Mouse (Mus musculus): ENCODE results near the gene Egln1.

The Egln1 gene

DNA sequence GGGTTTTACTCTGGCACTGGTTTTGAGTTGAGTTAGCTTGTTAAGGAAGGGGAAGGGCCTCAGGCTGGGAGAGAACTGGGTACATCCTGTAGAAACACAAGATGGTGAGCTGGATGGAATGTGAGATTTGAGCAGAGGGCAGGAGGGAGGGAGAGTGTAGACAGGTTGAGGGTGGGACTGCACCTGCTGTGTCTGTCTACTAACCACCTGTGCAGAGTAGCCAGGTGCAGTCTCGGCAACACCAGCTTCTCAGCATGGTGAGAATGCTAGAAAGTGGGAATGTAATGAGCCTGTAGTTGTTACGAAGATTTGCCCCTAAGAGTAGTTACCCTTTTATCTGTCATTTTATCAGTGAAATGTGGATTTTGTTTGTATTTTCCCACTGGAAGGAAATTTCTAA lies 43.6 kb downstream of the Egln1 start:
- no peak for DNase-seq (ENCODE audit: low spot score)

DNA sequence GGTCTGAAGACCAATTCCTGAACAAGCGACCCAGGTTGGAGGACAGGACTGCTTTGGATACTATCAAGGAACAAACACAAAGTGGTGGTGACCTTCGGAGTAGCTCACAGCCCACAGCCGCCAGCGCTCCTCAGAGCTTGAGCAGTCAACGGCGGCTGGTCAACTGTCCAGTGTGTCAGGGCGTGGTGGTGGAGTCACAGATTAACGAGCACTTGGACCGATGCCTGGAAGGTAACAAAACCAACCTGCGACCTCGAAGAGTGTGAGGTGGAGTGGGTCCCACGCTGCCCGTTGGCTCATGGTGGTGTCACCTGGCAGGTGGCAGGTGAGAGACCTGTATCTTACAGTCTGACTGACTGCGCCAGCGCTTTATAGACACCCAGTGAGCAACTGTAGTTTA lies 45.9 kb downstream of the Egln1 start:
- DNase-seq (ENCODE audit: low spot score), result no peak

DNA sequence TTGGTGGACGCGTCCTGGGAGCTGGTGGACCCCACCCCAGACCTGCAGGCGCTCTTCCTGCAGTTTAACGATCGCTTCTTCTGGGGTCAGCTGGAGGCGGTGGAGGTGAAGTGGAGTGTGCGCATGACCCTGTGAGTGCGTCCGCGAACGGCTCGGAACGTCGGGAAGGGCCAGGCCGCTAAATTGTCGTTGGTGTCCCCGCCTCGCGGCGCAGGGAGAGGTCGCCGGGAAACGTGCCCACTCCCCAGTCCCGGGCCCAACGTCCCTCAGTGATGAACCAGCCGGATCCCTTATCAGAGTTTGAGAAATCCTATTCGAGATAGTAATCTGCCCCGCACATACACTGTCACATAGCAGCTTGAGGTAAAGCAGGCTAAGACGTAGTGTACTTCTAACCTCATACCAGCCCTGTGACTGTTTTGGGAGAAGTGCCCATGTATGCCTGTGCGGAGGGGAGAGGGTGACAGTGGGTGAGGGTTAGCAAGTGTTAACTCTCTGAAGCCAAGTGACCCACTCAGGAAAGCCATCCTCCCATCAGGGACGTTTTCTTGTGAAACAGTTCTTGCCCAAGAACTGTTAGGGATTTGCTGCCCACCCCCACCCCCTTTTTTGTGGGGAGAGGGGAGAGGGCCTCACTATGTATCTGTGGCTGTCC lies 50.7 kb downstream of the Egln1 start:
- DNase-seq (ENCODE audit: low spot score), result peak; percentile 58

DNA sequence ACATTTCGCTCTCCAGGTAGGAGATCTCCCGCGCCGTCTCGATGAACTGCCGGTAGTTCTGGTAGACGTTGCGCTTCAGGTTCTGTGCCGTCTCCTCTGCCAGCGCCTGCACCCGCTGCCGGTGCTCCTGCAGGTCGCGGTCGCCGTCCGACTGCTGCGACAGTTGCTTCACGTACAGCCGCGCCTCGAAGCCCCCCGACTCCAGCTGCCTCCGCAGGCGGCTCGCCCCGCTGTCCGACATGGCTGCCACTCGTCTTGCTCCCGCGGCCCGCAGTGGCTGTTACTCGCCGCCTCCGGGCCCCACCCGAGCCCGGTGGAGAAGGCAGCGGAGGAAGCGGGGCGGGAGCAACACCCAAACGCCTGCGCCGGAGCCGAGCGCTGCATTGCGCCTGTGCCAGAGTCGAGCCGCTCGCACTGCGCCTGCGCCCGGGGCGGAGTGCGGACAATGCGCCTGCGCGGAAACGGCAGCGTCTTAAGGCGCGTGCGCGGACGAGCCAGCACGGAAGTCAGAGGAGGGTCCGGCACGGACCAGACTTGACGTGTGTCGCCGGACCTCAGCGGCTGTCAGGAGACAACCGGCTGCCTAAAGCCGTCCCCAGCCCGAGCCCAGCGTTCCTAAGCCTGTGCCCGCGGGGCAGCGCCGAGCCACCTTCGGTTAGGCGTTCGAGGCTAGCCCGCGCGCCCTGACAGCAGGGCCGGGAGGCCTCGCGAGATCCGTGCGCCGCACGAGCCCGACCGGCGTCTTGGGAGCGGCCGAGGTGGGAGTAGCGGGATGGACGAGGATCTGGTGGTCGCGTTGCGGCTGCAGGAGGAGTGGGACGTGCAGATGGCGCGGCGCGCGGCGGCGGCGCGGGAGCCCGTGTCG lies 51.5 kb downstream of the Egln1 start, which contains the start of the genes Exoc8 and Sprtn:
TSS of gene Exoc8 (minus strand) at position 320 of the 865 bp plus-strand sequence.
TSS of gene Sprtn (plus strand) at position 501 of the 865 bp plus-strand sequence.
- peak; percentile 99 for DNase-seq (ENCODE audit: low spot score)

DNA sequence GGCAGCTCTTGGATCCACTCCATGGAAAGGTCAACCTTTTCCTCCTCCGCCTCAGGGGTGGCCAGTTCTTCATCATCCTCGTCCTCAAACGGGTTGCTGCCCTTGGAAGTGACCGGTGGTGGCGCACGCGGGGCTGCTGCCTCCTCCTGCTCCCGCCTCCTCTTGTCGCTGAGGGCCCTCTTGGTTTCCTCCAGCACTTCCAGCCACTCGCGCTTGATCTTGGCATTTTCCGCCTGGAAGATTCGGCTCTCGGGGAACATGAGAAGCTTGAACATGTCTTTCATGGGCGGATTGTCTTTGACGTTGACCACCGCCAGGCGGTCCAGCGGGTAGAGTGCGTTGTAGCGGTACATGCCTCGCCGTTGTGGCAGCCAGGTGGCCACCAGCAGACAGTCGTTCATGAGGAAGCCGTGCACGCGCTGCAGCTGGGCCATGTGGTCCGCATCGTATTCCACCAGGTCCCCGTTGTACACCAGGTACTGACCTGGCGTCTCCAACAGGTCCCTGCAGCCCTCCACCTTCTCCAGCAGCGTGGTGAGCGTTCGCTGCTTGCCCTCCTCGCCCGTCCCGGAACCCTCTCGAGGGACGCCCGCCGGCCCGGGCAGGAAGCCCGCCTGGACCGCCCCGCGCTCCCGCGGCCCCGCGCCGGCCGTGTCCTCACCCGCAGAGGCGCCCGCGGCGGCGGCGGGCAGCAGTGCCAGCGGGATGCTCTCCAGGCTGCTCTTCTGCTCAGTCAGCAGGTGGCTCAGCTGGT lies 52.3 kb downstream of the Egln1 start:
- peak; percentile 88 for DNase-seq (ENCODE audit: low spot score)

DNA sequence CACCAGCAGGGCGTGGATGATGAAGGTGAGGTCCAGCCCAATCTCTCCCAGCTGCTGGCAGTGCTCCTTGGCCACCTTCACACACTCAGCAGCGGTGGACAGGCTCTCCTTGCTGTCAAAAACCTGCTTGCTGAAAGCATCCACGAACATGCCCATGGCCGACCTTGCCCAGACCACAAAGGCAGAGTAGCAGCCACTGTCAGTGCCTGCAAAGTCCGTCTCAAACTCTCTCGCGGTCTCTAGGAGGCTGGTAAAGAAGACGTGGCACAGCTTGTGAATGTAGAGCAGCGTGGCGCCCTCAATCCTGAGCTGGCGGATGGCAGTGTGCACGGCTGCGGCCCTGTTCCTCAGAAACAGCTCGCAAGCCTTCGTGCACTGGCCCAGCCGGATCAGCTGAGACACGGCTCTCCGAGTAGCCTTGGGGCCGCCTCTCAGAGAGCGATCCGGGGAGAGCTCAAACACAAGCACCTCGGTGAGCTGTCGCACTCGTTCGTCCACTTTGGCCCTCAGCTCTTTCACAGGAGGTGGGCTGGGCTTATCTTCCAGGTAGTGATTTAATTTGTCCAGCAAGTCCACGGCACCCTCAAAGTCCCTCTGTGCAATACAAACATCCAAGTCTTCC lies 53.0 kb downstream of the Egln1 start:
- no peak for DNase-seq (ENCODE audit: low spot score)

DNA sequence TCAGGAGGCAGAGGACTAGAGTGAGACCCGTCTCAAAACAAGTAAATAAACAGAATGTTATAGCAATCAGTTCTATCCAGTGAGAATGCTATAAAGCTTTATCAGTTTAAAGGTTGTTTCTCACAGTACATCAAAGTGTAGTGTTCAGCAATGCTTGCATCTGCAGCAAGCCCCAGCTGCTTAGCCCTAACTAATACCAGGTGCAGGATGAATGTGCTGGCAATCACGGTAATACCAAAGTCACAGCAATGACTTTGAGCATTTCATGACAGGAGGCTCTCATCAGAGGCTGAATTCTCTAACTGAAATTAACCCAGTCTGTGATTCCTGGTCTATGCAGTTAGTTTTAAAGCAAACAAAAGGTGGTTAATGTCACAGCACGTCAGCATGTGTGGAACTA lies 56.5 kb downstream of the Egln1 start:
- DNase-seq (ENCODE audit: low spot score), result no peak

DNA sequence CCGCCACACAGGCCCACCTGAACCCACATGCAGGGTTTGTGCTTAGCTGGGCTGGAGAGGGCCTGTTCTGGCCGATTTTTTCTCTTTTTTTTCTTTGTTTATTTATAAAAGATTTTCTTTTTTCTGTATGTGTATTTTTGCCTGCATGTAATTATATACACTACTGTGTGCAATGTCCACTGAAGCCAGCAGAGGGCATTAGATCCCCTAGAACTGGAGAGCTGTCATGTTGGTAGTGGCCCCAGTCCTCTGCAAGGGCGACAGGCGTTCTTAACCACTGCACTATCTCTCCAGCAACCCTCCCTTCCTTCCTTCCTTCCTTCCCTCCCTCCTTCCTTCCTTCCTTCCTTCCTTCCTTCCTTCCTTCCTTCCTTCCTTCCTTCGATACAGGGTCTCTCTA lies 60.7 kb downstream of the Egln1 start:
- no peak for DNase-seq (ENCODE audit: low spot score)

DNA sequence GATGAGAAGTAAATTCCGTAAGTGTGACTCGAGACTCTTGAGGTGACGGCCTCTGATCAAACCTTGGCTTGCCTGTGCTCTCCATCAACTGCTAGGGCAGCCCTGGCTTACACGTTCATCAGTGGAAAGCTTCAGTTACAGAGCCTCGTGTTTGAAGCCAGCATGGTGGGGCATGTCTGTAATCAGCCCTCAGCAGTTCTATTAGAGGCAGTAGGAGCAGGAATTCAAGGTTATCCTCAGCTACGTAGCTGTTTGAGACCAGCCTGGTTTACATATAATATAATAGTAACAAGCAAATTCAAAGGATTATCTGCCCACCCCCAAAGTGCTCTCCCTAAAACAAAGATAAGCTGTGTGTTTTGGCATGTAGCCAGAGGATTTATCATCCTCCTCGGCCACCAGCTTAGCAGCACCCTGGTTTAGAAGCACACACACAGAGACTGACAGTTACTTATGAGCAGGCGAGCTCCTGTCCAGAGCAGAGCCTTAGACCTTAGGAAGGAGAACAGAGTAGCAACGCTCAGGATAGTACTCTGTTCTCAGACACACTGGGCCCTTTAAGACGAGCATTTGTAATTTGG lies 70.1 kb downstream of the Egln1 start:
- no peak for DNase-seq (ENCODE audit: low spot score)

DNA sequence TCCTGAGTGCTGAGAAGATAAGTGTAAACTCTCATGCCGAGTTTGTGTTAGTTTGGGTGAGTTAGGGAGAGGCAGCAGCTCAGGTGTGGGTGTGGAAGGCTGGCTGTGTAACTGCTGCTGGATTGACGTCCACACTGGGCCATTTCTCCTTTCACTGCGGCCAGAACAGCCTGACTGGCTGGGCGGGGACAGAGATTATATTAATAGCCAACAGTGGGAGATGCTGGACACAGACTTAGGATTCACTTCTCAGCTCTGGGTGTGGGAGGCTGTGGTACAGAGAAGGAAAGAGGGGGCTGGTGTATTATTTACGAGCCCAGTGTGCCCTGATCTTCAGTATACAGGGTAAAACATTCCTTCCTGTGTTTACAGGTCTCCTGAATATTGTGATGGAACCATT lies 71.0 kb downstream of the Egln1 start:
- no peak for DNase-seq (ENCODE audit: low spot score)

DNA sequence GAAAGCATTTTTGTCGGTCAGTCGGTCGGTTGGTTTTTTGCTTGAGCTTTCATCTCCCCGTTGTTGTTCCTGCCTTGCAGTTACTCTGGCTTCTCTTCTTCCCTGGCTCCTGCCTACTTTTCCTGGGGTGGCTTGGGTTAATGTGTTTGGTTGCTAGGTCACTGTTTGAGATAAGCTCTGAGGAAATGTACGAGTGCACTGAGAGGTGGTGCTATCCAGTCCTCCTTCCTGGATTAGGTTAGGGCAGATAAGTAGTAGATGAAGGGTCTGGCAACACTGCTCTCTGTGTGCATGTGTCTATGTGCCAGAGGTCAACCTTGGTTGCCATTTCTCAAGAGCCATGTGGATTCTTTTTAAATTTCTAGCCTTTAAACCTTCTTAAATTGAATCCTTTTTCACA lies 76.4 kb downstream of the Egln1 start:
- DNase-seq (ENCODE audit: low spot score), result peak; percentile 46

DNA sequence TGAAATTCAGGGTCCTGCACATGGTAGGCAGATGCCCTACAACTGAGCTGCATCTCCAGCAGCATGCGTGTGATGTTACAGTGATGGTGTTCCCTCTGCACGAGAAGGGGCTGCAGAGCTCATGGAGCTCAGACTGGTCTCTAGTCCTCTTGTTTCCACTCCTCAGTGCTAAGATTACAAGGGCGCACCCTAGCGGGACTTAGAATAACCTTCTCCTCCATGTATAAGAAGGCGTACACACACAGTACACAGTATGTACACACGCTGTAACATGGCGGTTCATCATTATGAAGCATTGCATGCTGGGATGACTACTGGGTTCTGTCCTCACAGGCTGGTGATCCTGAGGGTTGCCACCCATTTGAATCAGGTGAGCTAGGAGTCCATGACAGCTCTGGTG lies 77.0 kb downstream of the Egln1 start:
- no peak for DNase-seq (ENCODE audit: low spot score)

DNA sequence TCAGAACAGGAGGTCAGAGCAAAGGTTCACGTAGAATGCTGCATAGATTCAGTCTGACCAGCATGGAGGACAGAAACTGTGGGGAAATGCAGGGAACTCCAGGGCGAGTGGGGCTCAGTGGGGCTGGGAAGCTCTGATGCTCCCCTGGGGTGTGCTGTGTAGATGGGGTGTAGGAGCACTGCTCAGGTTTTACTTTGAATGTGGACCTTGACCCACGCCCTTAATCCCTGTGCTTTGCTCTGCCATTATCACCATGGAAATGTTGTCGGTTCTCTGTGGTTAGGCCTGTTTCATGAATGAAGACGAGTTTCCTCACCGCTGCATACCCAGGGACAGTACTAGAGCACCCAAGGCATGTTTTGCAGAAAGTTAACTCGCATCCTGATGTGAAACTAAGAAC lies 77.7 kb downstream of the Egln1 start:
- no peak for DNase-seq (ENCODE audit: low spot score)

DNA sequence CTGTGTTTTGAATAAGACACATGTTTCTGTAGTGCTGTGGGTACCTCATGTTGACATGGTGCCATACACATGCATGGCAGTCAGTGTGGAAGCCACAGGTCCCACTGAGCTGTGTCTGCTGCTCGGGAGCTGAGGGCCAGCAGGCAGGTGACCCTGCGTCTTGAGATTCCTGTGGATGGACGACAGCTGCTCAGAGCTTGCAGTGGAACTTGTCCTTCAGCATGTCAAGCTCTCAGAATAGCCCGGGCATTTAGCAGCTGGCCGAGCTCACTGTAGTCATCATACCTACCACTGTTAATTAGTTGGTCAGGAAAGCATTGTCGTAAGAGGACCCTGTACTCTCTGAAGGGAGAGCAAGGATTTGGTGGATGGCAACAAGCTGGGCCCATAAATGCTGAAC lies 79.4 kb downstream of the Egln1 start:
- no peak for DNase-seq (ENCODE audit: low spot score)

DNA sequence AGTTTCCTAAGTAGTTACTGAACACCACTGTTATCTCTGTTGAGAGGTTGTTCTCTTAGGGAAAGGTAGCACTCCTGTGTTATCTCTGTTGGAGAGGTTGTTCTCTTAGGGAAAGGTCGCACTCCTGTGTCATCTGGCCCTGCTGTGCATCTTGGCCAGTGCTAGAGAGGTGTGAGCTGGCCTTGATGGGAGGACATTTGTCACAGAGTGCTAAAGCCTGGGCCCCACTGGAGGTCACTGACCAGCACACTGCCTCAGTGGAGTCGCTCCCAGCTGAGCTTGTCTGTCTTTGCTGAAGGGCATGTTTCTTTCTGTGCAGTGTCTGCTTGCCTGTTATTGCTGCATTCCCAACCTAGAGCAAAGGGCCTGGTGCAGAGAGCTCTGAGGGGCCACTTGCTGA lies 82.0 kb downstream of the Egln1 start:
- no peak for DNase-seq (ENCODE audit: low spot score)

DNA sequence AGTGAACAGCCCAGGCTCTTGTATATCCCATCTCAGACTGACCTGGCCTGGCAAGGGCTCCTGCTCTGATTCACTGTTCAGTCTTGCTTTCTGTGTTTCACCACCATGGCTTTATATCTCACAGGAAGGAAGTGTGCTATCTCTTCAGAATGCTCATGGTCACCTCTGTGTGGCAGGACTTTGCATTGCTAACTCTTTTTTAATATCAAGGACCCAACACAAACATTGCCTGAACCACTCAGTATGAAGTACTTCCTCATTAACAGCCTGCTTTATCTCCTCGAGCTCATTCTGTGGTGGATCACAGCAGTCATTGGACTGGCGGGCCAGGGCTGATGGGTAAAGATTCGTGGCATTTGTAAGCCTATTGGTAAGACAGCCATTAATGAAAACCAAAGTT lies 82.5 kb downstream of the Egln1 start:
- no peak for DNase-seq (ENCODE audit: low spot score)

DNA sequence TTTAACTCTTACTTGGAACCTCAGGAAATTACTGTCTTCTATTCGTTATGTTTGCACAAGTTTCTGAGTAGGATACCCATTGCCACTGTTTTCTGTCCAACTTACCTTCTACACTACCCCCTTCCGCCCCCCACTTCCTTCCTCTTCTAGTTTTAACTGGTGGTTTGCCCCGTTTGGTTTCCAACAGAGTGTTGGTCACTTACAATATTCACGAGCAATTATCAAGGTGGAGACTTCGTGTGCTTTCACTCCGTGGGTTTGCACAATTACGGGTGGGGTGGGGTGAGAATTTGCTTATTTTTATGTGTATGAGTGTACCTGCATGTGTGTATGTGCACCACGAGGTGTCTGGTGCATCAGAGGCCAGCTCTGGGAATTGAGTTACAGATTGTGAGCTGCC lies 85.4 kb downstream of the Egln1 start:
- no peak for DNase-seq (ENCODE audit: low spot score)

DNA sequence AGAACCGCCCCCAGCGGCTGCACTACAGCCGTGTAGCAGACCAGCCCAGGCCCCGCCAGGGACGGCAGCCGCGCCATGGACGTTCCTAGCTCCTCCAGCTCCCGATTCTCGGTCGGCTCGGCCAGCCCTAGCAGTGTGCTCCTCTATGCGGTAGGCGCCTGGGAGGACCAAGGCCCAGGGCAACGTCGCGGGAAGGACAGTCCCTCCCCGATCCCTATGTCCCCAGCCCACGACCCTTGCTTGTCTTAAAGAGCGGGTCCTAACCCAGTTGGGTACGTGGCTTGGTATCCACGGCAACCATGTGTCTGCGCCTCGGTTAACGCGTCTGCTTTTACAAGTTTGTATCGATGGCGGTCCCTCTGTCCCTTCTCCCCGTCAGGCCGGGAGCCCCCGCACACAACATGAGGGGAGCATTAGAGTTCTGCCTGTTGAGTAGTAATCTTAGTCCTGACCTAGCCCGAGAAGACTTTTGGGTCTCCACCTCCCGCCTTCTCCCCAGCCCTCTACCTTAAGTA lies 85.9 kb downstream of the Egln1 start:
- no peak for DNase-seq (ENCODE audit: low spot score)

DNA sequence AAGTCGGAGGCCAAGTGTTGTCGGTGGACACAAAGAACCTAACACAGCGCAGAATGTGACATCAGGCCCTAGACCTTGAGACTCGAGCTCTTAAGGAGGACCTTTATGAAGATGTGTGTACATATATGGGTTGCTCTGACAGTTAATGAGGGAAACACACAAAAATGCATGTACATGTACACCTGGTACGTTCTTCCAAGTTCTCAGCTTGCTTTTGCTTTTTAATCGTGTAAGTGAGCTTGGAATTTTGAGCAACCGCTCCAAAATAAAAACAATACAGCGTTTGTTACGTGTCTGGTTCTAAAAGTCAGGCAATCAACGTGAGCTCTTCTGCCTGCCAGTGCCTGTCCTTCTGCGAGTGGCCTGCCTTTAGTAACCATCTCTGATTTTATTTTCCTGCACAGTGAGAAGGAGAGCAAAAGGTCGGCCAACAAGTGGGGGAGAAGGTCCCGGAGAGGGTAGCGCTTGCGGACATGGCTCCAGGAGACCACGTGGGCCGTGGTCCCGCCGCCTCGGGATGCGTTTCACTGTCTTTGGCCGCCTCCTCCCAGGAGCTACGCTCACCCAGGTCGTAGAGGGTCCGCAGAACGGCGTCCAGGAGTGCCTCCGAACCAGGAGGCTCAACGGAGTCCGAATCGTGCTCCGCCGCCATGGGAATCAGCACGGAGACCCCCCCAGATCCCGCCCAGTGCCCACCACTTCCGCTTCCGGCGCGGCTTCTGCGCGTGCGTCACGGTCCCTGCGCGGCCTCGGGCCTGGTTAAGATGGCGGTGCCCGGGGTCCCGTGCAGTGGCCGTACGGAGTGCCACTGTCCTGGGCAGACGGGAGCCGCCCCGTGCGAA lies 86.6 kb downstream of the Egln1 start, which contains the start of the genes Gnpat and 2810004N23Rik:
TSS of gene Gnpat (plus strand) at position 713 of the 842 bp plus-strand sequence.
TSS of gene 2810004N23Rik (minus strand) at position 800 of the 842 bp plus-strand sequence.
- peak; percentile 97 for DNase-seq (ENCODE audit: low spot score)

DNA sequence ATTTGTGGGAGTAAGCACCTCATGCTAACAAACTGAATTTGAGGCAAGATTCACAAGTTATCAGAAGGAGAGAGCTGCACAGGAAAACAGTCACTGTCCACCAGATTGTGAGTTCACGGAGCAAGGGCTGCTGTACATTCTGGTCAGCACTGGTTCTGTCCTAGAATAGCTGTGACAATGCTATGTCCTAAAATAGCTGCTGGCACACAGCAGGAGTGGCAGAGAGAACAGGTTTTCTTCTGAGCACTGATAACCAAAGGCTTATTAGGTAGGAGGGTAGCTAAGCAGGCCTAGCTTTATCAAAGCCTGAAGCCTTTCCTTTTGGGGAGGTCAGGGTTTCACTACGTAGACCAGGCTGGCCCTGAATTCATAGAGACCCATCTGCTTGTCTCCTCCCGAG lies 88.9 kb downstream of the Egln1 start:
- no peak for DNase-seq (ENCODE audit: low spot score)

DNA sequence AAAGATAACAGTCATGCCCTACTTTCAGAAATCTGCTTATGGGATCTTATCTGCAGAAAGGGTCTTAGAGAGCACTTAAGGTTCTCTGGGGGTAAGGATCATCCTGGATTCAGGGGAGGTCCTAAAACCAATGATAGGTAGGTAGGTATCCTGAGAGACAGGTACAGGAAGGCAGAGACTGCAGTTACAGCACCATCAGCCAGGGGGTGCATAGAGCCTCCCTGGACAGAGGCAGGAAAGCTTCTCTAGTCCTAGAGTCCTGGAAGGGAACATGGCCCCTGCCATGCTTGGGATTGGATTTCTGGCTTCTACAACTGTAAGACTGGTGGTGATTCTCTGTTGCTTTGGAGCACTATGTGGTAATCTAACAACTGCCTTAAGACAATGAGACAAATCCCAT lies 89.7 kb downstream of the Egln1 start:
- DNase-seq (ENCODE audit: low spot score), result no peak

Measured in MN1 (cell line).